Mouse (Mus musculus): Measurements from ENCODE around the gene Itgb2.

The Itgb2 gene

GRCm38 (mm10) chr10:77550874-77551273, 20.8 kb downstream of the Itgb2 start:
- no peak for DNase-seq (ENCODE audit: low spot score)

GRCm38 (mm10) chr10:77552162-77552561, 22.1 kb downstream of the Itgb2 start:
- no peak for DNase-seq (ENCODE audit: low spot score)

GRCm38 (mm10) chr10:77553285-77553684, 23.2 kb downstream of the Itgb2 start:
- DNase-seq (ENCODE audit: low spot score) = no peak

GRCm38 (mm10) chr10:77554918-77555317, 24.9 kb downstream of the Itgb2 start:
- no peak for DNase-seq (ENCODE audit: low spot score)

GRCm38 (mm10) chr10:77556631-77557030, 26.6 kb downstream of the Itgb2 start:
- no peak for DNase-seq (ENCODE audit: low spot score)

GRCm38 (mm10) chr10:77557641-77558040, 27.6 kb downstream of the Itgb2 start:
- no peak for DNase-seq (ENCODE audit: low spot score)

- no peak for DNase-seq (ENCODE audit: low spot score)
These were observed 30.0 kb downstream of the Itgb2 start for GRCm38 (mm10) chr10:77560090-77560489.

- no peak for DNase-seq (ENCODE audit: low spot score)
These were observed 30.8 kb downstream of the Itgb2 start for GRCm38 (mm10) chr10:77560830-77561229.

- no peak for DNase-seq (ENCODE audit: low spot score)
These were observed 31.5 kb downstream of the Itgb2 start for GRCm38 (mm10) chr10:77561508-77561907.

- no peak for DNase-seq (ENCODE audit: low spot score)
These were observed 35.0 kb downstream of the Itgb2 start for GRCm38 (mm10) chr10:77565005-77565404.

GRCm38 (mm10) chr10:77566651-77567050, 36.6 kb downstream of the Itgb2 start:
- DNase-seq (ENCODE audit: low spot score) = peak; percentile 84

- DNase-seq (ENCODE audit: low spot score) = no peak
These were observed 39.4 kb downstream of the Itgb2 start for GRCm38 (mm10) chr10:77569481-77569880.

GRCm38 (mm10) chr10:77569973-77570658, 40.1 kb downstream of the Itgb2 start:
- no peak for DNase-seq (ENCODE audit: low spot score)

GRCm38 (mm10) chr10:77572225-77572624, 42.2 kb downstream of the Itgb2 start:
- DNase-seq (ENCODE audit: low spot score) = peak; percentile 52

- DNase-seq (ENCODE audit: low spot score) = no peak
These were observed 43.1 kb downstream of the Itgb2 start for GRCm38 (mm10) chr10:77573162-77573561.

GRCm38 (mm10) chr10:77580027-77580920, 50.2 kb downstream of the Itgb2 start:
- no peak for DNase-seq (ENCODE audit: low spot score)

GRCm38 (mm10) chr10:77581023-77581407, 51.0 kb downstream of the Itgb2 start:
- DNase-seq (ENCODE audit: low spot score) = no peak

GRCm38 (mm10) chr10:77581408-77582284, 51.6 kb downstream of the Itgb2 start, which contains the start of gene Pttg1ip:
Gene Pttg1ip (plus strand): TSS chr10:77581720.
- DNase-seq (ENCODE audit: low spot score) = peak; percentile 100

GRCm38 (mm10) chr10:77582285-77582618, 52.2 kb downstream of the Itgb2 start:
- no peak for DNase-seq (ENCODE audit: low spot score)

GRCm38 (mm10) chr10:77583795-77584422, 53.9 kb downstream of the Itgb2 start:
- DNase-seq (ENCODE audit: low spot score) = no peak

- DNase-seq (ENCODE audit: low spot score) = no peak
These were observed 56.6 kb downstream of the Itgb2 start for GRCm38 (mm10) chr10:77586637-77587036.

Measured in retina, embryonic 14.5 days (tissue).